Mouse (Mus musculus) liver, adult (tissue): ENCODE measurements around the gene Gpc3.

Experiments
- GATA4 ChIP-seq: IDR thresholded peaks from 2 replicates; pipeline ENCODE4 v1.6.1; 2014; ENCODE audit warnings: mild to moderate bottlenecking, low read length; ENCODE audit not compliant: insufficient replicate concordance

Gene Gpc3

GRCm38 (mm10) chrX:52281103-52281900 is 332.4 kb downstream of the Gpc3 start:
- TF ChIP-seq GATA4: no peak

- no peak for TF ChIP-seq GATA4
Observed at GRCm38 (mm10) chrX:52278687-52279359, 334.9 kb downstream of the Gpc3 start.

DNA sequence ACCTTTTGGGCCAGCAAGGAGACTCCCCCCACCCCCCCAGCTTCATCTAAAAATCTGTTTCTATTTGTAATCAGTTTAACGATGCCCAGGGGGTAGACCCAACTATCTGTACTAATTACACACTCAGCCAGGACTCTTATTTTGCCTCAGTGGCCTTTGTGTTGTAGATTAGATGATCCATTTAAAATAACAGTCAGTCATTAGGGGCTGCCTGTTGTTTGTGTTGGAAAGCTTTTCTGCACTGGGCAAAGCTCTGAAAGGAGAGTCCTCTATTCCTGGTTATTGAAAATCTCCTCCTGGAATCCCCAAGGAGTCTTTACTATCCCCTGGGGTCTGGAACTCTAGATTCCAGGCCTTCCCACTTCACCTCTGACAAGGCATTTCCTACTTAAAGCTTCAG is 336.2 kb downstream of the Gpc3 start:
- no peak for TF ChIP-seq GATA4

DNA sequence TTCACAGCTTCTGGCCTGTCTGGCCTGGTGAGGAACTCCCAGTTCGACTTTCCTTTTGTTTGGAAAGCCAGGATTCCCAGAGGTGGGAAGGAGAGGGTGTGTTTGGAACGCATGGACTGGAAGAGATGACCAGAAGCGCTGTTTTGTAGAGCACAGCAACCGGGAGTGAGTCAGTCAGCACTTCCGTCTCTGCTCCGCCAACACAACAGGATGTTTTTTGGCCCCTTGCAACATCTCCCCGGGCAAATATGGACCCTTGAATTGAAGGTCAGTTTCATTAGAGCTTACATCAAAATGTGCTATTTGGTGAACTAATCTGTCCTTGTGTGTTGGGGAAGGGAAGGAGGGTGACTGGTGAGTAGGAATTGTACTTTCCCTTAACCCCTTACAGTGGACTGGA is 340.7 kb downstream of the Gpc3 start:
- TF ChIP-seq GATA4: no peak

DNA sequence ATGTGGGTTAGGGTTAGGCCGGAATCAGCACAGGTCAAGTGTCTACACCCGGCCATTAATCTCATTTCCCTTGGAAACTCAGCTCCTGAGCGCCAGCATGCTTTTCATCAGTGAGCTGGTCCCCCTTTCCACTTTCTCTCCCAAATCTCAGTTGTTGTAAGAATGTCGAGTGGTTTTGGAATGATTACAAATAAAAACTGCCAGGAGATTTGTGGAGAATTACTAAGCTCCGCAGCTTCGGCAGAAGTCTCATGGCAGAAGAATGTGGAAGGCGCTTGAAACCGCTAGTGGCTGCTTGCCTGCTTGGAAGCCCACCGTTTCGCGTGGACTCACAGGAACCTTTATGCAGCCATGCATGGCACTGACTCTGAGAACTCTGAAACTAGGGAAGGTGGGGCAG is 351.8 kb downstream of the Gpc3 start:
- TF ChIP-seq GATA4: no peak

DNA sequence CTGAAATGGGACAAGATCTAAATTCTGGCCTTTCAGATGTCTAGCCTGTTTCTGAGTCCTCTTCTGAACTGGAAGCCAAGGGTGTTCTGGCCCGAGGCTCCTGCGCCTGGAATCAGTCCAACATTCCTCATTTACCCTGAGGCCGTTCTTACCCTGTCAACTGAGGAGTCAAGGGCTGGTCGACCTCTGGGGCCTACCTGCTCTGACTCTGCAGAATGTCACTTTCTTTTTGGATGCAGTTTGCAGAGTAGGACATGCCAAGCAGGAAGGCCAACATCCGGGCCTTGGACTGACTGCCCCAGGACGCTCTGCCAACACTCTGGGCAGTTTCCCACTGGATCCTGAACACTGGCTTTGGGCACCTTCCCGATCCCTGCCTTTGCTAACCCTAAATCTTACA is 352.2 kb downstream of the Gpc3 start:
- TF ChIP-seq GATA4: no peak

DNA sequence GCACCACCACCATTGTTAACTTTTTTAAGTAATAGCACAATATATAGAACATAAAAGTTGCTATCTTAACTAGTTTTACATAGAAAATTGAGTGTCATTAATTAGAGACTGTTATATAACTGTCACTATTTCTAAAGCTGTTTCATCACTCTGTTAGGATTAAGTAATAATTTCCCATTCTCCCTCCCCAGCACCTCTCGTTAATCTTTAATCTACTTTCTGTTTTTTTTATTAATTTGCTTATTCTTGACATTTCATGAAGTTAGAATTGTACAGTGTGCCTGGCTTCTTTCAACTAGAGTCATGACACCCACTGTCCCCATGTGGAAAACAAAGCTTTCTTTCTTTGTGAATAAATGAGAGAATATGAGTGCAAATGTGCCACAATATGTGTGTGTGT is 359.2 kb downstream of the Gpc3 start:
- TF ChIP-seq GATA4: no peak

DNA sequence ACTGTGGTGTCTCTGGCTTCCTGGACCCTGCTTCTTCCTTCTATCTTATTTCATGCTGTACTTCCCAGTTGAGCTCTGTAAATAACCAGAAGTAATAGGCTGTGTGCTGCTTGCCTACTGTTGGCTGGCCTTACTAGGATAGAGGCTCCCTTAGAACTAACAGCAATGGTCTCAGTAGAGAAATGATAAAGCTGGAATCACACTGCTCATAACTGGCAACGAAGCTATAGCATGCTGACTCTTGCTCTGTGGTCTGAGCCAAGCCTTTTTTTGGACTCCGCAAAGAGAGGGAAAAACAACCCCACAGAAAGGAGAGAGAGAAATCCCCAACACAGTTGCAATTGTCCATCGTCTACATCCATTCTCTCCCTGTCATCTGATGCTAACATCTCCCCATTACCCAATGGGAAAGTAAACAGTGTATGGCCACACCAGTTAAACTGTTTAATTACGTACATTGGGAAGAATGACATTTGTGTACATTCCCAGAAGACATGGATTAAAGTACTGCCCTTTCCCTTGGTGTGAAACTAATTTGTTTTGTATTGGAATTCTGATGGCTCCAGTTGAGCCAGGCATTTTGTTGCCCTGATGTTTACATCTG is 368.0 kb downstream of the Gpc3 start:
- TF ChIP-seq GATA4: no peak

DNA sequence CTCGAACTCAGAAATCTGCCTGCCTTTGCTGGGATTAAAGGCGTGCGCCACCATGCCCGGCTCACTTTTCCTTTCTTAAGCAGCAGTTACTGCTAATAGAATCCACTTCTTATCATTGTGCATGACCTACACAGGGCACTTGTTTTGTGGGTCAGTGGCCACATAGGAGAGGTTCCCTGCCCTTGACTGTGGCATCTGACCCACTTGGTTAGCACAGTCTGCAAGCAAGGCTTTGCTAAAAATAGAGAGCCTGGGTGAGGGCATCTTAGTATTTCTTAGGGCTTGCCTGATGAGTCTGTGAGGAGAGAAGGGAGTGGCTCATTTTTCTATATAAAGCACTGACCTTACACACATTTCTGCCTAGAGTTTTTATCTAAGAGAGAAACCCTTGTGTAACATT is 376.3 kb downstream of the Gpc3 start:
- TF ChIP-seq GATA4: no peak

DNA sequence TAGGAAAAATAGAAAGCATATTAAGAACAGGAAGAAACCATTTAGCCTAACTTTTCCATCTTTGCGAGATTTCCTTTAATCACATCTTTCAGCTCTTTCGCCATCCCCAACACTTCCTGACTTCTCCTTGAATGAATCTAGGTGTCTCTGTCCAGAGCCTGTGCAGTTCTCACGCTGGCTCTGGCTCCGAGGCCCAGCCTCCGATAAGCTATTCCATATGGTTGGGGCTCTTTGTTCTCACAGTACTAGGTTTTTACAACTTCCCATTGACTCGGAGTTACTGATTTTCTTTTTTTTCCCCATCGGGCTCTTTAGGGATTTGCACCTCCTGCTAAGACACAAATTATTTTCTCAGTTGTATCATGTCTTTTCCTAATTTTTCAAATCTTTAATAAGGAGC is 381.8 kb downstream of the Gpc3 start:
- TF ChIP-seq GATA4: no peak

DNA sequence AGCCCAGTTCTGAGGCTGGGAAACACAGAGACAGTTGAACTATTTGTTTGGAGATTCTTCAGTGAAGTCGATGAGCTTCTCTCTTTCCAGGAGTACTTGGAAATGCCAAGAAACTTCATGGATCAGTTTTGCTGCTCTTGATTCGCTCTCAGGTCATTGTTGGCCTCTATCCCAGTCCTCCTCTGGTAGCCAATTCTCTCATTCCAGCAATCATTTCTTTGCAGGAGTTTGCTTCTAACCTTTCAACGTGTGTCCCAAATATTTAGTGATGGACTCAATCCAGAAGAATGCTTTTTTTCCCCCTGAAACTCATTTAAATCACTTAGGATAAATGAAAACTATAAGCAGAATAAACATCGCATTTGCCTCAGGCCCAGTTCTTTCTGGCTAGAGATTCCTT is 383.0 kb downstream of the Gpc3 start:
- no peak for TF ChIP-seq GATA4
